ENCODE assay signal across 9 mouse cellular contexts in the genomic region with DNA sequence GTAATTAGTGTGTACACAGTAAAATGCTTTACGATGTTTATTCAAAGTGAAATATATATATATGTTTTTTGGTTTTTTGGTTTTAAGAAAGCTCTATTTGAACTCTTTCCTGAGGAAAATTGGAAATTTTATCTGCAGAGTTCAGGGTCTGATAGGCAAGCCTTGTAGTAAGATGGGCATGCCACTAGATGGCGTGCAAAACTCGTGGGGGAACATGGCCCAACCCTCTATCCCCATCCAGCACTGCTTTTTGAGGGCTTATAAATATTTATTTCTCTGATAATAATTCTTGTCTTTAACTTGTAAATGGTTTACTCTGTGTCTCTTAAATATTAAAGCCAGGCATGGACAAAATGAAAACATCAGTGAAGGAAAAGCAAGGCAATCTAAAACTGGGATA.
A peak's percentile ranks its signal among the peaks of the same experiment; 100 is the strongest.
DNase-seq lines count a peak whose midpoint lies in the region; ATAC-seq and TF ChIP-seq lines count a peak whose summit lies in the region.
"Had no signal": no experiment of that assay in that cellular context is flagged by ENCODE, and none has a peak within 500 bp of the region (broad histone marks: within the 10 kb centered on the region; RNA-seq: fewer than 3 reads in every experiment).

No protein-coding gene starts in this region.

- intact Hi-C loops in heart, adult 2 months (cut with DNase I), result loop anchor here (1.0 kb wide), 1 partner anchor 423 kb away; no protein-coding TSS in a partner anchor
- intact Hi-C loops in heart, postnatal 36 days (cut with DNase I), result loop anchor here (1.0 to 10.0 kb wide), 3 partner anchors 232 to 422 kb away; partner anchors contain the start of gene Hpgd

- no peak overlapping the region for H3K27ac ChIP-seq in heart, adult 2 months
- no peak overlapping the region for H3K27ac ChIP-seq in heart, embryonic 12.5 days (ENCODE audit: poor library complexity, severe bottlenecking)
- no peak overlapping the region for H3K27ac ChIP-seq in ES-Bruce4 (ENCODE audit: insufficient read depth, low read length)
- H3K27ac ChIP-seq in bone marrow macrophage, adult 2 months (ENCODE audit: insufficient read depth, low read depth, low read length), result no peak overlapping the region
- no peak overlapping the region for H3K27ac ChIP-seq in limb, embryonic 11.5 days (replicated peaks; ENCODE audit: low read depth, low read length)
- no peak overlapping the region for H3K27ac ChIP-seq in small intestine, adult 2 months (ENCODE audit: insufficient read depth, low read depth, low read length)
- H3K27ac ChIP-seq: limb, embryonic 13.5 days had no signal

- H3K27me3 ChIP-seq in heart, adult 2 months (ENCODE audit: control insufficient read depth, insufficient read depth, low read length), result no peaks in the 10 kb centered on the region
- H3K27me3 ChIP-seq in heart, embryonic 12.5 days (replicated peaks), result no peaks in the 10 kb centered on the region
- H3K27me3 ChIP-seq in ES-Bruce4 (ENCODE audit: control insufficient read depth, insufficient read depth, low read length, poor library complexity, severe bottlenecking), result no peaks in the 10 kb centered on the region
- H3K27me3 ChIP-seq in limb, embryonic 11.5 days (ENCODE audit: control insufficient read depth, insufficient read depth, low read length), result no peaks in the 10 kb centered on the region
- H3K27me3 ChIP-seq in small intestine, adult 2 months (ENCODE audit: control insufficient read depth, insufficient read depth, low read length), result no peaks in the 10 kb centered on the region
- H3K27me3 ChIP-seq: limb, embryonic 13.5 days had no signal

- H3K79me2 ChIP-seq in heart, adult 2 months (replicated peaks; ENCODE audit: control insufficient read depth, insufficient read depth, low read length), result no peaks in the 10 kb centered on the region

- H3K4me3 ChIP-seq in heart, adult 2 months, result no peak overlapping the region
- no peak overlapping the region for H3K4me3 ChIP-seq in heart, embryonic 12.5 days
- H3K4me3 ChIP-seq in ES-Bruce4 (ENCODE audit: low read depth, low read length), result no peak overlapping the region
- no peak overlapping the region for H3K4me3 ChIP-seq in bone marrow macrophage, adult 2 months (ENCODE audit: insufficient read depth, low read length)
- H3K4me3 ChIP-seq in limb, embryonic 11.5 days (ENCODE audit: low read depth, low read length), result no peak overlapping the region
- H3K4me3 ChIP-seq in small intestine, adult 2 months (ENCODE audit: low read depth, low read length), result no peak overlapping the region
- H3K4me3 ChIP-seq: limb, embryonic 13.5 days had no signal

- TF ChIP-seq CTCF in heart, adult 2 months (IDR thresholded peaks at IDR 0.05), result peak; percentile 90
- peak; percentile 70 for TF ChIP-seq CTCF in ES-Bruce4 (IDR thresholded peaks at IDR 0.05; ENCODE audit: low read depth, low read length)
- TF ChIP-seq CTCF in bone marrow macrophage, adult 2 months (IDR thresholded peaks at IDR 0.05; ENCODE audit: low read depth, low read length), result peak; percentile 97
- TF ChIP-seq CTCF in small intestine, adult 2 months (IDR thresholded peaks at IDR 0.05; ENCODE audit: extremely low read depth, insufficient read length, insufficient replicate concordance, low read depth, low read length), result peak; percentile 86; the same call in 1 of the 2 replicates

- 25% methylated on average over 3 of the region's 3 CpGs for WGBS in heart, adult 2 months
- 21% methylated on average over 3 of the region's 3 CpGs for WGBS in heart, embryonic 12.5 days
- 20% methylated on average over 3 of the region's 3 CpGs for WGBS in limb, embryonic 11.5 days
- WGBS in small intestine, adult 2 months, result 23% methylated on average over 3 of the region's 3 CpGs

- no peak for ATAC-seq in heart, embryonic 12.5 days (ENCODE audit: insufficient number of reproducible peaks, low FRiP score)
- no peak for ATAC-seq in limb, embryonic 11.5 days (ENCODE audit: insufficient number of reproducible peaks, low FRiP score, low TSS enrichment, low read depth)

- no peaks in the 10 kb centered on the region for H3K4me1 ChIP-seq in heart, adult 2 months (ENCODE audit: control insufficient read depth, insufficient read depth, low read length)
- H3K4me1 ChIP-seq in heart, embryonic 12.5 days (replicated peaks), result no peaks in the 10 kb centered on the region
- no peaks in the 10 kb centered on the region for H3K4me1 ChIP-seq in ES-Bruce4 (ENCODE audit: control insufficient read depth, insufficient read depth, low read length)
- peaks cover 7% of the 10 kb centered on the region; the same call in 1 of the 2 replicates for H3K4me1 ChIP-seq in bone marrow macrophage, adult 2 months (ENCODE audit: control insufficient read depth, insufficient read depth, low read length)
- no peaks in the 10 kb centered on the region for H3K4me1 ChIP-seq in limb, embryonic 11.5 days (ENCODE audit: control insufficient read depth, insufficient read depth, low read length)
- H3K4me1 ChIP-seq in small intestine, adult 2 months (ENCODE audit: control insufficient read depth, insufficient read depth, insufficient read length, low read length), result peaks cover 2% of the 10 kb centered on the region
- H3K4me1 ChIP-seq: limb, embryonic 13.5 days had no signal

- DNase-seq in heart, adult 2 months, result peak; percentile 30 to 65
- DNase-seq in heart, postnatal 36 days, result peak; percentile 55 to 67
- DNase-seq in limb, embryonic 11.5 days (ENCODE audit: low spot score), result peak; percentile 61
- no peak for DNase-seq in cerebellum, adult 11-12 months

- H3K36me3 ChIP-seq in heart, adult 2 months (ENCODE audit: control insufficient read depth, insufficient read depth, low read length), result no peaks in the 10 kb centered on the region
- no peaks in the 10 kb centered on the region for H3K36me3 ChIP-seq in heart, embryonic 12.5 days
- no peaks in the 10 kb centered on the region for H3K36me3 ChIP-seq in ES-Bruce4 (ENCODE audit: control insufficient read depth, insufficient read depth, low read length, poor library complexity, severe bottlenecking)
- H3K36me3 ChIP-seq in limb, embryonic 11.5 days (ENCODE audit: control insufficient read depth, insufficient read depth, low read length), result no peaks in the 10 kb centered on the region
- H3K36me3 ChIP-seq in small intestine, adult 2 months (ENCODE audit: control insufficient read depth, insufficient read depth, low read length), result no peaks in the 10 kb centered on the region
- H3K36me3 ChIP-seq: limb, embryonic 13.5 days had no signal

- H3K4me2 ChIP-seq in heart, embryonic 12.5 days, result no peak overlapping the region
- no peak overlapping the region for H3K4me2 ChIP-seq in limb, embryonic 11.5 days (ENCODE audit: low read depth, severe bottlenecking)
- H3K4me2 ChIP-seq: limb, embryonic 13.5 days had no signal

- no peaks in the 10 kb centered on the region for H3K9me3 ChIP-seq in heart, embryonic 12.5 days (replicated peaks)
- H3K9me3 ChIP-seq in ES-Bruce4 (replicated peaks; ENCODE audit: control insufficient read depth, insufficient read depth, low read length, poor library complexity, severe bottlenecking), result no peaks in the 10 kb centered on the region
- no peaks in the 10 kb centered on the region for H3K9me3 ChIP-seq in limb, embryonic 11.5 days (ENCODE audit: control insufficient read depth, low read length)
- H3K9me3 ChIP-seq: limb, embryonic 13.5 days had no signal

- H3K9ac ChIP-seq in heart, adult 2 months (ENCODE audit: low read depth, low read length), result no peak overlapping the region
- H3K9ac ChIP-seq in heart, embryonic 12.5 days, result no peak overlapping the region
- no peak overlapping the region for H3K9ac ChIP-seq in ES-Bruce4 (ENCODE audit: low read depth, poor library complexity, severe bottlenecking)
- H3K9ac ChIP-seq in limb, embryonic 11.5 days (ENCODE audit: low read length), result no peak overlapping the region
- H3K9ac ChIP-seq: limb, embryonic 13.5 days had no signal

- TF ChIP-seq EP300 in heart, adult 2 months (IDR thresholded peaks at IDR 0.05; ENCODE audit: insufficient read depth, low read depth, low read length), result 0 out of 2 replicates have a peak, but pooled peaks have one; percentile 50
- TF ChIP-seq EP300 in ES-Bruce4 (IDR thresholded peaks at IDR 0.05; ENCODE audit: insufficient read depth, low read depth, low read length), result no peak

- TF ChIP-seq POLR2A in heart, adult 2 months (IDR thresholded peaks at IDR 0.05; ENCODE audit: insufficient read depth, low read depth, low read length), result no peak
- no peak for TF ChIP-seq POLR2A in ES-Bruce4 (IDR thresholded peaks at IDR 0.05; ENCODE audit: insufficient read depth, low read length)
- no peak for TF ChIP-seq POLR2A in bone marrow macrophage, adult 2 months (IDR thresholded peaks at IDR 0.05; ENCODE audit: borderline replicate concordance, low read depth, low read length)
- no peak for TF ChIP-seq POLR2A in small intestine, adult 2 months (IDR thresholded peaks at IDR 0.05; ENCODE audit: low read depth, low read length)
